Mouse (Mus musculus) adrenal gland, adult (tissue): ENCODE data around the gene Erbin.

Experiments
- DNase-seq, 2 experiments: peaks; one replicate each; pipeline ENCODE4 v3.0.0; 2022 to 2023; ENCODE audit warnings: low spot score in 1 of 2; ENCODE audit not compliant: inconsistent age in 2 of 2

The Erbin gene

DNA sequence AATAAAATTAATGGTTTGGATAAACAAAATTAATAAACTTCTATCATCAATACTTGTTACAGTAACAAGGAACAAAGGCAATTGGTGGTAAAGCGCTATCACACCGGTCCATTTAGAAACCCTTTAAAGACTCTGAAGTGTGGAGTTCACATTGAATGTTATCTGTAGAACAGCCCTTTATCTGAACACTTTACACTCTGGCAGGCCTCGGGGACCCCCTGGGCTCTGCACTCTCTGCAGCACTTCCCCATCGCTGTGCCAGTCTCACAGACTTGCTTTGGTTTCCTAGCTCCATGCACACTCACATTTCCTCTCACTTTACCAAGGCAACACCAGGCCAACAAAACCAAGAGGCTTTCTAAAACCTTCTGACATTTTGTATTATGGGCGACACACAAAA, 100.9 kb downstream of the Erbin start:
- no peak for DNase-seq

DNA sequence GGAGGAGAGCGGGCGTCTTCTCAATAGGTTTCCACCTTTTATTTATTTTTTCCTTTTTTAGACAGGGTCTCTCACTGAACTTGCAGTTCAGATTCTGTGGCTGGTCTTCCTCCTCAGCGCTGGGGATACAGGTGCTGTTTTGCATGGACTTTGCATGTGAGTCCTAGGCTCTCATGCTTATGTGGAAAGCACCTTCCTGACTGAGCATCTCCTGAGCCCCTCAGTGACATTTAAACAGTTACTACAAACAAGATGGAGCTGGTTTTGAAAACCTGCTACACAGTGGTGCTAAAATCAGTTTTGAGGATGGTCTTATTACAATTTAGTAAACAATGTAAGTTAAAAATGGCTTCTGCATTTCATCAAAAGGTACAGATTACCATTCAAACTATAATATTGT, 102.4 kb downstream of the Erbin start:
- DNase-seq = no peak

DNA sequence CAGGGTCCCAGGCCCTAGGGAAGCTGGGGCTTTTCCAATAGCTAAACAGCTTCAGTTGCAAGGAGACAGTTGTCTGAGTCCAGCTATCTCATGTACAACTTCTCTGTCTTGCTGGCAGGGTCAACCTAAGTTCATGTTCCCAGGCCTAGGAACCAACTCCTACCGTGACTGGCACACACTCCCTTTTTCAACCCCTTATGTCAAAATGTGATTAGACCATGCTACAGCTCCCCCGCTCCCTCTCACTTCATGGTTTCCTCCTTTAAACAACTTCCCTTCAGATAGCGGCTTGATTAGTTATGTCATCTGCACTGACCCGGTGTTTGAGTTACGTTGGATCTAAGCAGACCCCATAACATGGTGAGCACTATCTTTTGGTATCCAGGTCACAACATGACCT, 112.8 kb downstream of the Erbin start:
- DNase-seq = no peak

DNA sequence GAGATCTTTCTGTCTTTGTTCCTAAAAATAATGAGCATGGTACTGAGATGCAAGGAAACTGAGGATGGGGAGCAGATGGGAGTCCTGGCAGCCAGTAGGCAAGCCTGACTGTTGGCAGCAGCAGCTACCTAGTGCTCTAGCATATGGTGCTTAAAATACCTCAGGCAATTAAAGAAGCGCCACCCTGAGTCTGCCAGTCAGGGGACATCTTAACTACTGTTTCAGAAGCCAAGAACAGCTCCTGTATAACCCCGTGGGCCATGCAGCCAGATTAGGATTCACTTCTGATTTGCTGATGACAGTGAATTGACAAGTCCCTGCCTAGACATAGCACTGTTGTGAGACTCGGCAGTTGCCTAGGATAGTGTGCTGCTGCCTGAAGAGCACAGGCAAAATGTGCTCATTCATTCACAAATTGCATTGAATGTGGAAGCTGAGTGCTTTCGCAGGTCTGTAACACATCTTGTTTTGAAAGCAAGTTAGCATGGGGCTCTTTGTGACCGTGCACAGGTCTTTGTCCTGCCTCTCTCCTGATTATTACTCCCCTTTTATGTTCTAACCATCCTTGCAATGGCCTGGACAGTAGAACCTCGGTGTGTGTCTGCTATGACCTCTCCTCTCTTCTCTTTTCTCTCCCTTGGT, 114.0 kb downstream of the Erbin start:
- no peak for DNase-seq

DNA sequence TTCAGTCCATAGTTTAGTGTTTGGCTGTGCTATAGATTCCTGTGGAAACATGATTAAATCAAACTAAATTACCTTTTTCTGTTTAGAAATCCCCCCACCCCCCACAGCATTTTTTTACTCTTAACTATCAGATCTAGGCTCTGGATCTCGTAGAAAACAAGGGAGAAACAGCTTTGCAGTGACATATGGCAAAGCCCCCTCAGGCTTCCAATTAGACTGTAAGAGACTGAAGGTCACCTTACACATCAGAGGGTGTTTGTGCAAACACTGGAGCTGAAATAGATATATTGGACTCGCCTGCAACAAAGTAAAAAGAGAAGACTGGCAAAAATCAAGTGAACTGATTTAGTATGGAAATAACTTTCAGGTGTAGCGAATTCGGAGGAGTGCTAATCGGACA, 116.6 kb downstream of the Erbin start:
- DNase-seq = no peak

DNA sequence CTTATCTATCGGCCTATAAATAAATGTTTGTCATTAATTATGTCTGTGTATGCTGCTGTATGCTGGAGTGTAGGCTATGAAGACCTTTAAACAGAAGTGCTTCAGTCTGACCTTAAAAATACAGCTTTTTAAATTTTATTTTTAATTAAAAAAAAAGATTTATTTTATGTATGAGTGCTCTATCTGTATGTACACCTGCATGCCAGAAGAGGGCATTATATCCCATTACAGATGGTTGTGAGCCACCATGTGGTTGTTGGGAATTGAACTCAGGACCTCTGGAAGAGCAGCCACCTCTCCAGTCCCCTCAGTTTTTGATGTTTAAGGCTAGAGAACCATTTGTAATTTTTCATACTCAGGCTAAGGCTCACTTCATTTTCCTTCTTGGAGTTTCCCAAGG, 119.3 kb downstream of the Erbin start:
- no peak for DNase-seq

DNA sequence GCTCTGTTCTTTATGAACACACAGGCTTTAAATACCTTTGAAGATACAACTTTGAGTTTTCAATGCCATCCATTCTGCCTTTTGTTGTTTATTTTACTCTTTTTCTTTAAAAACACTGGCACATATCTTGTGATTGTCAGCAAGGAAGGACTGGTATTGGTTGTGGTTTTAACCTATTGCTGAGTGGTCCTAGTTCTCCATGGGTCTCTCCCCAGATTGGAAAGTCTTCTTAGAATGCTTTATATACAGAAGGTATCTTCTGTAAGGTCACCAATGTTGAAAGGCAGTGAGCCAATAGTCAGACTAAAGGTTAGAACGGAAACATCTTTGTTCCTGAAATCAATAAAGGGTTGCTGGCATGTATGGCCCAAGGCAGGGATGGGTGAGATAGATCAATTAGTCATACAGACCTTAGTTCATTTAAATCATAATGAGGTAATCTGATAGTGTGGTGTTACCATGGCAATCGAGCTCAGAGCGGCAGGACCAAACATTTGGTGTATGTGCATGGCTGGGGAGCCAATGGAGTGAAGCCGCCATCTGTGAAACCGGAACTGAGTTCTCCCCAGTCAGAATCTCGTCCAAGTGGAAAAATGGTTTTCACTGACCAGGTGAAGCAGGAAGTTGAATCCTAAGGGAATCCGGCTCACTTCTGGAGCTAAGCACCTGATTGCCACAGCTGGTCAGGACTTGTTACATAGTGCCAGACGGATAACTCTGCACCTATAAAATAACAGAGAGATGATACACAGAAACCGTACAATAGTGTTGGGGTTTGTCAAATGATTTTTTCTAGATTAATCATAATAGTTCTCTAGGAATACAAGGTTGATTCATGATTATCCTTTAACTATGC, 125.4 kb downstream of the Erbin start:
- DNase-seq = no peak

DNA sequence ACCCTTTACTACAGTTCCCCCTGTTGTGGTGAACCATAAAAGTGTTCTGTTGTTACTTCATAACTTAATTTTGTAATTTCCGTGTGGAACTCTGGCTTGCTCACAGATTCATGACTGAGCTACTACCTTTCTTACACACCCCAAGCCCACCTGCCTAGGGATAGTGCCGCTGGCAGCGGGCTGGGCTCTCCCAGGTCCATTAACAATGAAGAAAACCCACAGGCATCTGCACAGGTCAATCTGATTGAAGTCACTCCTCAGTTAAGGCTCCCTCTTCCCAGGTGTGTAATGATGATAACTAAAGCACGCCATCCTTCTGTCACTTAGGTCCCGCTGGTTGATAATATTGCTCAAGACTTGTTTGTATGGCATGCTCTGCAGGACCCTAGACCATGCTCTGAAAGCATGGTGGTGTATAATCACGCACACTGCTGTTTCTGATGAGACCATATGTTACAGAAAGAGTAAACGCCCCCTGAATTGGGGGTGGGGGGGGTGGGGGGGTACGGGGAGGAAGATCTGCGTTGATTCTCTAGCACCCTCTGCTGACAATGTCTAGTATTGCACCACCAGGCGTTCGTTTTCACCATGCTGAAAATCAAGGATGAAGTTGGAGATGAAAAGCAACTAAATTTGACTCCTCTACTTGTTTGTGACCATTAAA, 140.3 kb downstream of the Erbin start:
- DNase-seq = peak; percentile 16 to 72

DNA sequence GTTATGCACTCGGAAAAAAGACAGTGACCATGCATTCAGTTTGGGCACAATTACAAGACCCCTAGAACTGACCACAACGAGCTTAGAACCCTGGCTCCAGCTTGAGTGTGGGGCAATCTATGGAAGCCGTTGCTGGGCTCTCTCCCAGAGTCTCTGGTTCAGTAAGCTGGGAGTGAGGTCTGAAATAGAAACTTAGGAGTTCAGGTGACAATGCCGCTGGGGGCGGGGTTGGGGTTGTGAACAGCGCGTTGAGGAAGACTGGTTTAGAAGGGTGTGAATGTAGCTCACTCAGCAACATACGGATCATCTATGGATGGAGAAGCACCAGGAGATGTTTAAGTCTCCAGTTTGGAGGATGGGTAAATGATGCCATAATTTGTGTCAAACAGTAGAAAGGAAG, 143.2 kb downstream of the Erbin start:
- DNase-seq = no peak

DNA sequence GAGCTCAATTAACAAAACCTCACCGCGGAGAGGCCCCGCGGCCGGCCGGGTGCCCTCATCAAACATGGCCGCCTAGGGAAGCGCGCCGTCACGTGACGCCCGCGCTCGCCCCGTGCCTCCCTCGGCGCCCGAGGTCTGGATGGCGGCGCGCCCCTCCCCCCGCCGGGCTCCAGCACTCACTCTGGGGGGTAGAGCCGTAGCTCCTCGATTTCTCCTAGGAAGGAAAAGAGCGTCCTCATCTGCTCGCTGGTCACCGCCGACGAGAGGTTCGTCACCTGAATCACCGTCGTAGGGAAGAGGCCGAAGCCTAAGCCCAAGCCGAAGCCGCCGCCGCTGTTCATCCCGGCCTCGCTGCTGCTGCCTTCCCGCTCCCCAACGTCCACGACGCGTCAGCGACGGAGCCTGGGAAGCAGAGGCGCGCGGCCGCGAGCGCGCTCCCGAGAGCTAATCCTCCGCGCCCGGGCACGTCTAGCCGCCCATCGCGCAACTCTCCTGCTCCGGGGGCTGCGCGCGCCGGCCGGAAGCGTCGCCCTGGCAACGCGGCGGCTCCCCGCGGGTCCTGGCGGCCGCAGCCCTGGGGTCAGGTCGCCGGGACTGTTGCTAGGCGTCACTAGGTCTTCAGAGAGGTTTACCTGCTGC, 146.1 kb downstream of the Erbin start, which contains the start of gene Srek1:
TSS of gene Srek1 (minus strand) at position 490 of the 639 bp plus-strand sequence.
- peak; percentile 95 to 98 for DNase-seq

DNA sequence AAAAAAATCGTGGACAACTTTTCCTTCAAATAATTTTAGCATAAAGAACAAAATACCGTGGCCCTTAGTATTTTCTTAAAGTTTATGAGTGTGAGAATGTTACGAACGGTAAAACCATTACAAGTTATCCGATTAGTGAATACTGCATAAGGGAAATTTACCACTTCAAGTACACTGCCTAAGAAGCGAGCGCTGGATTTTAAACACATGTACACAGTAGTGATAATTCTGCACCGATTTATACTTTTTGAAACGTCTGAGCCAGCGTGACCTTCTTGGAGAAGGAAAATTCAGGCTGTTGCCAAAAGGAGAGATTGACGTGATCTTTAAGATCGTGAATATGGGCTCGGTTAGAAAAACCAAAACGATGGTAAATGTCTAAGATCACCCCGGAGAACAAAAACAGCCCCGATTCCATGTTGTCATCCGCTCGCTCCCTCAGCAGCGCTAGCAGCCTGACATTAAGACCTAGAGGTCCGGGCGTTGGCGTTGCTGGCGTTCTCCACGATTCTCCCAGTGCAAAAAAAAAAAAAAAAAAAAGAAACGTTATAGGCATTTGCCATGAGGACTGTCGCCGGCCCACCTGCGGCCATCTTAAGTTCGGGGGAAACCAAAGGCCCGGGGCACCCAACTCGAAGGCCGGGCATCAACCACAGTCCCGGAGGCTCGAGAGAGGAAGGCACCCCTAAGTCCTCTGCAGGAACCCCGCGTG, 146.8 kb downstream of the Erbin start:
- no peak for DNase-seq

DNA sequence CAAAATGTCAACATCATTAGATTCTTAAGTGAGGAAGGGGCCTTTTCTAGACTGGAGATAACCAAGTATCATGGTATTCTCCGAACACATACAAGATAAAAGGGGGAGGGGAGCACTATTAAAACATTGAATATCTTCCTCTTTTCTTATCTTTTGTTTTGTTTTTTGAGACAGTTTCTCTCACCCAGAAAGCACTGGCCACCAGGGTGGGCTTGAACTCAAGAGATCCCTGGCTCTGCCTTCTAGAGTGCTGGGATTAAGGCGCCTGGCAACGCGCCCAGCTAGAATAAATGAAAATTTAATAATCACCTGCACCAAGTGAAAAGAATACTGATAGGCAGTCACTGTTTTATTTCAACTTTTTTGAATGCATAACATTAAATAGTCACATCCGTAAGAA, 147.4 kb downstream of the Erbin start:
- peak; percentile 16 to 53 for DNase-seq

DNA sequence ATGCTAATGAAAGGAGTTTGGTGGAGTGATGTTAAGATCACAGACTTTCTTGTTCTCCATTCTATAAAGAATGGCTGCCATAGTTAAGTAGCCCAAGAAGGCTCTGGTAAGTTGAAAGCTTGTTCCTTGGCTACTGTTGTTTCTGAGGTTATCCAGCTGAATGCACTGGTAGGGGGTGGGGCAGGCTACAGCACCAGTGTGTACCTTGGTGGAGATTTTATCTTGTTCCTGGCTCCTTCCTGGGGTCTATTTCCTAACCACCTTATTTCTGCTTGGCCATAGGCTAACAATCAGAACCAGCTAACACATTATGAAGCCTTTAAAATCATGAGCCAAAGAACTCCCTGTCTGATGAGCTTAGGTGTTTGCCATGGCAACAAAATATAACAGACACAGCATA, 149.5 kb downstream of the Erbin start:
- no peak for DNase-seq
